In the genomic region with DNA sequence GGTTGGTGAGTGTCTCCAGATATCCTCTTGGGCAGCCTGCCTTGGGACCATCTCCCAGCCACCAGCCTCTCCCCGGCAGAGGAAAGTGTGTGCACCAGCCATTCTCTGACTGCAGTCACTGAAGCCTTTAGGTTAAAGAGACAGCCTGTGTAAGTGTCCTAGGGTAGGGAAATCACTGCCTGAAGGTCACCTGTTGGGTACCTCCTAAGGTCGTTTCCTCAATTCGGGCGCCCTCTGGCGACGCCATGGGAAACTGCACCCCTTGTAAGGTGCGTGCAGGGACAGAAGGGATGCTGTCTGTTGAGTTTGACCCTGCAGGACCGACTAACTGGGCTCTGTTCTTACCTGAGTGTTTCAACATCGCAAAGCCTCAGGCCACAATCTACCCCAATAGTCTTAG, we compare ENCODE assay signal across 8 mouse cellular contexts.
DNase-seq lines count a peak whose midpoint lies in the region; ATAC-seq and TF ChIP-seq lines count a peak whose summit lies in the region.

No protein-coding gene starts in this region.

- no peak; the same call in 1 of the 2 replicates for ATAC-seq in kidney, postnatal 0 days (replicated peaks; ENCODE audit: low FRiP score, low read depth)

- no peak overlapping the region for H3K27ac ChIP-seq in kidney, postnatal 0 days
- H3K27ac ChIP-seq in liver, adult 2 months (replicated peaks; ENCODE audit: insufficient read depth, low read depth, low read length) = no peak overlapping the region

- no peaks in the 10 kb centered on the region for H3K27me3 ChIP-seq in kidney, postnatal 0 days (ENCODE audit: insufficient read depth, low read length)
- no peaks in the 10 kb centered on the region; the same call in 1 of the 2 replicates for H3K27me3 ChIP-seq in liver, adult 2 months (ENCODE audit: control insufficient read depth, insufficient read depth, low read length)

- DNase-seq in 3T3-L1 (ENCODE audit: low read depth, low spot score) (peak; percentile 67), WW6 (ENCODE audit: low read depth, low spot score) (peak; percentile 28)
- peak; percentile 83 to 88 for DNase-seq in cerebellum, postnatal 36 days
- DNase-seq in gastrocnemius, adult 8-10 months (ENCODE audit: low spot score in 2 of 2) = peak; percentile 47 to 61
- DNase-seq in kidney, postnatal 0 days (ENCODE audit: low spot score) = peak; percentile 66
- peak; percentile 19 for DNase-seq in liver, adult 2 months (ENCODE audit: extremely low read depth, low read depth, low spot score)
- DNase-seq in retina, adult 2 months (ENCODE audit: low read depth, low spot score) = peak; percentile 20
- DNase-seq in thymus, postnatal 4 days = peak; percentile 80

- no peak overlapping the region for H3K9ac ChIP-seq in kidney, postnatal 0 days (ENCODE audit: low read depth, low read length)
- H3K9ac ChIP-seq in liver, adult 2 months (ENCODE audit: low read depth, low read length) = no peak overlapping the region

- no peak overlapping the region for H3K4me2 ChIP-seq in kidney, postnatal 0 days (ENCODE audit: low read length)

- no peaks in the 10 kb centered on the region for H3K36me3 ChIP-seq in kidney, postnatal 0 days (ENCODE audit: insufficient read depth, low read length)
- no peaks in the 10 kb centered on the region for H3K36me3 ChIP-seq in liver, adult 2 months (ENCODE audit: control insufficient read depth, insufficient read depth, low read length)

- H3K9me3 ChIP-seq in kidney, postnatal 0 days (replicated peaks; ENCODE audit: low read length) = no peaks in the 10 kb centered on the region

- H3K4me3 ChIP-seq in kidney, postnatal 0 days (replicated peaks; ENCODE audit: low read depth, low read length) = no peak overlapping the region
- no peak overlapping the region for H3K4me3 ChIP-seq in liver, adult 2 months (ENCODE audit: insufficient read depth, low read depth, low read length)

- no peak for TF ChIP-seq POLR2A in liver, adult 2 months (IDR thresholded peaks at IDR 0.05; ENCODE audit: extremely low read depth, insufficient read depth, low read length)

- no peaks in the 10 kb centered on the region for H3K4me1 ChIP-seq in kidney, postnatal 0 days (replicated peaks; ENCODE audit: insufficient read depth, low read length)
- no peaks in the 10 kb centered on the region for H3K4me1 ChIP-seq in liver, adult 2 months (ENCODE audit: control insufficient read depth, insufficient read depth, low read length)

- TF ChIP-seq CTCF in kidney, postnatal 0 days (IDR thresholded peaks at IDR 0.05; ENCODE audit: low read depth) = peak; percentile 89
- peak; percentile 96 for TF ChIP-seq CTCF in liver, adult 2 months (IDR thresholded peaks at IDR 0.05; ENCODE audit: low read depth, low read length)

- 12% methylated on average over 9 of the region's 9 CpGs for WGBS in kidney, postnatal 0 days
- 9% methylated on average over 9 of the region's 9 CpGs for WGBS in liver, adult 2 months

- no peaks in the 10 kb centered on the region for H3K79me2 ChIP-seq in liver, adult 2 months (ENCODE audit: control insufficient read depth, insufficient read depth, low read length)

Comparison
In these comparisons a context has a peak if more than half of its experiments do, and no peak if none do; other contexts are left out.
1. DNase-seq: peak in every context shown above with its lines; median percentile 86 in cerebellum, postnatal 36 days; 80 in thymus, postnatal 4 days; 67 in 3T3-L1; 66 in kidney, postnatal 0 days; 54 in gastrocnemius, adult 8-10 months; 28 in WW6; 20 in retina, adult 2 months; 19 in liver, adult 2 months.